Mouse (Mus musculus): ENCODE data around the gene Rcan2.
"Not testable (repeated sequence)": the region's sequence is repeated elsewhere in the genome, so short reads cannot be mapped to it uniquely, and the experiment has no call there.

The Rcan2 gene

GRCm38 (mm10) chr17:43825411-43825785 is 24.2 kb downstream of the Rcan2 start:
- DNase-seq (ENCODE audit: low spot score in 2 of 2): not testable (repeated sequence)

- DNase-seq (ENCODE audit: low spot score in 2 of 2): no peak
These were observed 26.1 kb downstream of the Rcan2 start for GRCm38 (mm10) chr17:43827261-43827660.

GRCm38 (mm10) chr17:43832401-43833124 is 31.4 kb downstream of the Rcan2 start:
- DNase-seq (ENCODE audit: low spot score in 2 of 2): no peak

- DNase-seq (ENCODE audit: low spot score in 2 of 2): no peak
These were observed 39.1 kb downstream of the Rcan2 start for GRCm38 (mm10) chr17:43840208-43840607.

- no peak for DNase-seq (ENCODE audit: low spot score in 2 of 2)
These were observed 45.6 kb downstream of the Rcan2 start for GRCm38 (mm10) chr17:43846714-43847113.

GRCm38 (mm10) chr17:43848903-43849302 is 47.8 kb downstream of the Rcan2 start:
- no peak for DNase-seq (ENCODE audit: low spot score in 2 of 2)

GRCm38 (mm10) chr17:43855132-43855531 is 54.0 kb downstream of the Rcan2 start:
- peak in 1 of 2 experiments; percentile 18 for DNase-seq (ENCODE audit: low spot score in 2 of 2)

- no peak for DNase-seq (ENCODE audit: low spot score in 2 of 2)
These were observed 54.9 kb downstream of the Rcan2 start for GRCm38 (mm10) chr17:43856081-43856480.

GRCm38 (mm10) chr17:43868808-43869207 is 67.7 kb downstream of the Rcan2 start:
- DNase-seq (ENCODE audit: low spot score in 2 of 2): no peak

GRCm38 (mm10) chr17:43869677-43870076 is 68.5 kb downstream of the Rcan2 start:
- peak; percentile 28 to 44 for DNase-seq (ENCODE audit: low spot score in 2 of 2)

GRCm38 (mm10) chr17:43874417-43874816 is 73.3 kb downstream of the Rcan2 start:
- no peak for DNase-seq (ENCODE audit: low spot score in 2 of 2)

GRCm38 (mm10) chr17:43877425-43877824 is 76.3 kb downstream of the Rcan2 start:
- no peak for DNase-seq (ENCODE audit: low spot score in 2 of 2)

GRCm38 (mm10) chr17:43883016-43883415 is 81.9 kb downstream of the Rcan2 start:
- DNase-seq (ENCODE audit: low spot score in 2 of 2): no peak

- DNase-seq (ENCODE audit: low spot score in 2 of 2): no peak
These were observed 85.1 kb downstream of the Rcan2 start for GRCm38 (mm10) chr17:43886262-43886661.

- no peak for DNase-seq (ENCODE audit: low spot score in 2 of 2)
These were observed 86.8 kb downstream of the Rcan2 start for GRCm38 (mm10) chr17:43887931-43888330.

GRCm38 (mm10) chr17:43897346-43897745 is 96.2 kb downstream of the Rcan2 start:
- no peak for DNase-seq (ENCODE audit: low spot score in 2 of 2)

GRCm38 (mm10) chr17:43899405-43900092 is 98.4 kb downstream of the Rcan2 start:
- DNase-seq (ENCODE audit: low spot score in 2 of 2): no peak

GRCm38 (mm10) chr17:43900133-43900532 is 99.0 kb downstream of the Rcan2 start:
- no peak for DNase-seq (ENCODE audit: low spot score in 2 of 2)

GRCm38 (mm10) chr17:43901474-43901873 is 100.3 kb downstream of the Rcan2 start:
- DNase-seq (ENCODE audit: low spot score in 2 of 2): no peak

- DNase-seq (ENCODE audit: low spot score in 2 of 2): peak in 1 of 2 experiments; percentile 6
These were observed 102.9 kb downstream of the Rcan2 start for GRCm38 (mm10) chr17:43903807-43904771.

GRCm38 (mm10) chr17:43904896-43905295 is 103.7 kb downstream of the Rcan2 start:
- DNase-seq (ENCODE audit: low spot score in 2 of 2): peak; percentile 36 to 53

GRCm38 (mm10) chr17:43906728-43907127 is 105.6 kb downstream of the Rcan2 start:
- DNase-seq (ENCODE audit: low spot score in 2 of 2): no peak
